Mouse (Mus musculus) cerebellum, adult 2 months (tissue): ENCODE results near the gene 4922502D21Rik. TPM values are rescaled to one million over a fixed set of nuclear protein-coding genes. Genes with fewer than 3 reads are reported as not detected.

Experiments used
- DNase-seq, 2 experiments: peaks; one replicate each; pipeline ENCODE4 v3.0.0; 2021
- H3K27ac ChIP-seq: fragments of 200-500 bp; 2 replicates; pipeline ENCODE4 v1.5.1; 2012; ENCODE audit warnings: low read length, control low read depth, inconsistent platforms; ENCODE audit not compliant: insufficient read depth
- H3K27me3 ChIP-seq: fragments of 200-500 bp; 2 replicates; pipeline ENCODE4 v1.6.1; 2012; ENCODE audit warnings: inconsistent platforms, mild to moderate bottlenecking, low read length, moderate library complexity; ENCODE audit not compliant: control insufficient read depth, insufficient read depth
- H3K4me1 ChIP-seq: fragments of 200-500 bp; 2 replicates; pipeline ENCODE4 v1.6.1; 2011; ENCODE audit warnings: low read length; ENCODE audit not compliant: control insufficient read depth, insufficient read depth
- H3K4me3 ChIP-seq: fragments of 200-500 bp; replicated peaks from 2 replicates; pipeline ENCODE3; 2011; ENCODE audit warnings: mild to moderate bottlenecking, low read depth, low read length, control low read depth; ENCODE audit not compliant: insufficient read depth
- CTCF ChIP-seq: fragments of 200-500 bp; IDR thresholded peaks from 2 replicates; pipeline ENCODE4 v1.5.1; 2011; ENCODE audit warnings: low read depth, mild to moderate bottlenecking, control low read depth, low read length, moderate library complexity, borderline replicate concordance; ENCODE audit not compliant: insufficient read depth
- POLR2A ChIP-seq: fragments of 200-500 bp; IDR thresholded peaks from 2 replicates; pipeline ENCODE4 v1.6.1; 2011; ENCODE audit warnings: low read length, control low read depth, borderline replicate concordance; ENCODE audit not compliant: insufficient read depth
- WGBS: fragments of 180-500 bp; shearing (Covaris S2); methylation state at CpG from one replicate; pipeline ENCODE4 v1.1.7; 2018; 5-methylcytosine and 5-hydroxymethylcytosine counted together
- polyA plus RNA-seq: library from polyadenylated mRNA; depleted of rRNA; stranded (reverse); fragments of >200 nt; gene quantifications from 2 replicates; pipeline ENCODE4 v1.2.3, GENCODE M21; 2012; rRNA removed

4922502D21Rik gene
- polyA plus RNA-seq, 1 experiment, result not detected

DNA sequence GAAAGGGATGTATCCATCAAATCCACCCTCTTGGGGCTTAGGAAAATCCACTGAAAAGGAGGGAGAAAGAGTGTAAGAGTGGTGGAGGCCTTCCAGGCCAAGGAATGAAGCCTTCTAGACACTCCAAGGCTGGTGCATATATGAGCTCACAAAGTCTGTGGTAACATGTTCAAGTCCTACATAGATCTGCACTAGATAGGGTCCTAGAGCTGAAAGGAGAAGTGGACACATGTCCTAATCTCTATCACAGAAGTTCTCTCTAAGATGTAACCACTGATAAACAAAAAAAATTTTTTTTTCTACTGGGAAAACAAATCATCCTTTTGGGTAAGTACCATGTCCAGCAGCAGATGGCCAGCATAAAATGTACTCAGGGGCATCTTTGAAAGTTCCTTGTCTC, 42.9 kb downstream of the 4922502D21Rik start:
- no peak for TF ChIP-seq CTCF
- TF ChIP-seq POLR2A, result no peak
- no peak for DNase-seq

DNA sequence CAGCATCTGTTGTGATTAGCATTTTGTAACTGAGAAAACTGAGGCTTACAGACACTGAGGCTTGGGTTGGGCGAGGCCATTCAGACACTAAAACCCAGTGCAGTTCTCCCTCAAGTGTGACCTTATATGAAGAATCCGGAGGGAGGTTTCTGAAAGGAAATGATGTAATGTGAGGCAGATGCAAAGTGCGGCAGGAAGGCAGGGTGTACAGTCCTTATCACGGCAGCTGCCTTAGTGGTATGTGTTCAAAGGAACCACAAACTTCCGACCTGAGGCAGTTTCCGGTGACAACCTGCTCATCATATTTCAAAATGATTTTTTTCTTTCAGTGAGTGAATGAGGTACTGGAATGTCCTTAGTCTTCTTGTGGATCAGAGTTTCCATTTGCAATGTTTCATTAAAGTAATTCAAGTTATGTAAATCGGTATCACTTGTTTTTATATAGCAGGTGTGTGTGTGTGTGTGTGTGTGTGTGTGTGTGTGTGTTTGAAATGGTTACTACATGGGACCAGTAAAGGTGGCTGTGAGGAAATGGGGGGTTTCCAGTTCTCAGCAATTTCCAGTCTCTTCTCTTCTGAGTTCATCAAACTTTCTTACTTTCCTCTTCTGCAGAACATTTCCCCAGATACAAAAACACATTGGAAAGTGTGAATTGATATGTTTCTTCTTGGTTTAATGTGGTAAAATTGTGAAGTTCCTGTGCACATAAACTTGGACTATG, 47.1 kb downstream of the 4922502D21Rik start:
- DNase-seq, result no peak
- H3K27me3 ChIP-seq, result no peaks in the 10 kb centered on the region
- no peak overlapping the region for H3K4me3 ChIP-seq
- 87% methylated on average over 7 of the region's 7 CpGs for WGBS
- no peaks in the 10 kb centered on the region for H3K4me1 ChIP-seq
- H3K27ac ChIP-seq, result no peak overlapping the region
- TF ChIP-seq POLR2A (no peak), CTCF (no peak)

More for the DNA sequence above, 42.9 kb downstream of the 4922502D21Rik start:
- Histone ChIP-seq H3K4me3 (no peak overlapping the region), H3K27me3 (no peaks in the 10 kb centered on the region), H3K4me1 (no peaks in the 10 kb centered on the region), H3K27ac (no peak overlapping the region)

DNA sequence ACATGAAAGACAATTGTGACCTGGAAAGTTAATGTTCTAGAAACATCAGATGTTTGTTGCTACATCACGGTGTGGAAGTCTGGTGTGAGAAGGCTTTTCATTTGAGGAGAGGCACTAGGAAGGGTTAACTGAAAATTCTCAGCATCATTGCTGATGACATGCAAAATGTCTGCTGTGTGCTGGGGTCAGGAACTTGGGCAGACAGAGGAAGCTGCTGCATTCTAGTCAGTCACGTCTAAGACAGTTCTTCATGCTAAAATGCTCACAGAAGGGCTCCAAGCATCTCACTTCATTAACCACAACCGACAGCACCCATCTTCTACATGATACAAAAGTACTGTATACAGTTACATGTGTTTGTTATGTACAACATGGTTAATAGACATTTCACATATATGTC, 48.3 kb downstream of the 4922502D21Rik start:
- no peaks in the 10 kb centered on the region for H3K27me3 ChIP-seq
- DNase-seq, result no peak
- no peaks in the 10 kb centered on the region for H3K4me1 ChIP-seq
- WGBS, result 54% methylated on average over 3 of the region's 3 CpGs
- no peak for TF ChIP-seq CTCF
- H3K27ac ChIP-seq, result no peak overlapping the region
- no peak overlapping the region for H3K4me3 ChIP-seq

DNA sequence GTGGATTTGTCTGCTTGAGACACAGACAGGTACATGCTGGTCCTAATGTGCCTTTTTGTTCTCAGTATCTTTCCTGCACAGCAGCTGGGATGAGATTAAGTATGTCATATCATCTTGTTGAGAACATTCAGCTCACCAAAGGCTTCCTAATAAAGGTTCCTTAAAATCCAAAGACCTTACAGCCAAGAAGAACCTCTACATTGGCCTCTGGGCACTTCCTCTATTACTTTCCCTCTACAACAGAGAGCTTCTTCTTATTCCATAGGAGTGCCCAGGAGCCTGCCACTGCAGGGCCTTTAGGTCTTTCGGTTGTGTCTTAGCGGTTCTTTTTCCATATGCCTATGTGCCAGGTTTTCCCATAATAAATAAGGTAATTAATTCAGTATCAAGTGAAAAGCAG, 55.1 kb downstream of the 4922502D21Rik start:
- WGBS, result 97% methylated on average over 2 of the region's 2 CpGs
- H3K4me1 ChIP-seq, result no peaks in the 10 kb centered on the region
- no peak for TF ChIP-seq CTCF
- TF ChIP-seq POLR2A, result no peak
- H3K27me3 ChIP-seq, result no peaks in the 10 kb centered on the region
- no peak overlapping the region for H3K27ac ChIP-seq
- no peak overlapping the region for H3K4me3 ChIP-seq
- DNase-seq, result no peak

DNA sequence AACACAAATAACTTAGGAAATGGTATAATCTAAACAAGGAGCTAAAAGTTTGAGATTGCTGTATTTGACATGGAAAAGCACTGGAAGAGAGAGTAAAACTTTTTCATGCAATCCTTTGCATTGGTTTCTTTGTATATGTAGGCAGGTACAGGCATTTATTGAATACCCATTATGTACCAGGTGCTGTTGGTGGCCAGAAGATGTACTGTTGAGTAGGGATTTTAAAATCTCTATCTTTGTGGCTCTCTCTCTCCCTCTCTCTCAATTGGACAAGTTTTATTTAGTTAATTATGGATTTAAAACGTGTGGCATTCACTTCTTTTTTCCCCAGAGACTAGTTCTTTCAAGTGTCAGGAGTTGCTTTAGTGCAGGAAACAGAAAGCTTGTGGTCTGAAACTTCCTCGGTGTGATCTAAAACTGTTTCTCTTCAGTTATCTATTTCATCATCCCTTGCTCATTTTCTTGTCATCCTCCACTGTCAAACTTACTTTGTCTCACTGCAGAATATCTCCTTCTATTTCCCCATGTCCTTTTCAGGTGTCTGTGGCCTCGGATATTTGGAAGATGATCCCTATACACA, 55.9 kb downstream of the 4922502D21Rik start:
- Histone ChIP-seq H3K27ac (no peak overlapping the region), H3K27me3 (no peaks in the 10 kb centered on the region), H3K4me1 (no peaks in the 10 kb centered on the region), H3K4me3 (no peak overlapping the region)
- 71% methylated on average over 3 of the region's 3 CpGs for WGBS
- no peak for DNase-seq
- TF ChIP-seq POLR2A (no peak), CTCF (no peak)

DNA sequence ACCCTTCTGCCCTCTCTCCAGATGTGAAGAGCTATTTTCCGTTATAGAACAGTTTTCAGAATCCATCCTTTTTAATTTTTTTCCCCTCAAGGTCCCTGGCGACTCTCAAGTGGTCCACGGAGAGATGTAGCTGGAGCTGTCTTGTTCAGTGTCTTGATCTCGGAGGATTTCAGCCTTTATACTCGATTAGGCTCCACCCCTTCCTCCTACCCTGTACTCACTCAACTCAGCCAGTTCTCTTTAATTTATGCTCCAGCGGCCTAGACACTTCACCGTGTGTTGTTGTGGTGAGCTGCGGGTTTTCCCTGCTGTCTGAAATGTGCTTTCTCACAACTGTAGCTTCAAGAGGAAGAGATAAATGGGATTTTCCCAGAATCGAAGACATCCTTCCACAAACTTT, 56.4 kb downstream of the 4922502D21Rik start, which contains the start of gene Cd69:
TSS of gene Cd69 (minus strand) at position 217 of the 400 bp plus-strand sequence.
- Histone ChIP-seq H3K4me1 (no peaks in the 10 kb centered on the region), H3K27ac (no peak within 1 kb of the TSS), H3K4me3 (no peak within 1 kb of the TSS), H3K27me3 (no peaks in the 10 kb centered on the region)
- WGBS, result 60% methylated on average over 9 of the region's 9 CpGs
- TF ChIP-seq POLR2A (no peak), CTCF (no peak)
- no peak for DNase-seq

DNA sequence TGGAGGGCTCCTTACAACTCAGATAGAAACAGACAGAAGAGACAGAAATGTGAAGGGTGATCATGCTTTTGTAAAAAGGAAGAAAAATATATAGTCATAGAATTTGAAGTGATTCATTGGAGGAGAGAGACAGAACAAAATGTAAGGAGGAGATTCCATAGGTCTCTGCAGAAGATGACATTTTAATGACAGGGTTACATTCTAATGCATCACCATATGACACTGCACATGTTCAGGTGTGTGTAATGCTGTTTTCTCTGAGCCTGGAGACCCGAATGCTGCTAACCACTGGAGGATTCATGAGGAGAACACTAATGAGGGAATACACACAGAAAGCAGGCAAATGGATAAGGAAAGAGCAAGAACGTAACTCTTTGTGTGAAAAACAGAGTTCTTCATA, 57.1 kb downstream of the 4922502D21Rik start:
- no peaks in the 10 kb centered on the region for H3K27me3 ChIP-seq
- WGBS, result 87% methylated on average over 2 of the region's 2 CpGs
- H3K27ac ChIP-seq, result no peak overlapping the region
- H3K4me1 ChIP-seq, result no peaks in the 10 kb centered on the region
- TF ChIP-seq CTCF, result no peak
- no peak for TF ChIP-seq POLR2A
- DNase-seq, result no peak
- no peak overlapping the region for H3K4me3 ChIP-seq

DNA sequence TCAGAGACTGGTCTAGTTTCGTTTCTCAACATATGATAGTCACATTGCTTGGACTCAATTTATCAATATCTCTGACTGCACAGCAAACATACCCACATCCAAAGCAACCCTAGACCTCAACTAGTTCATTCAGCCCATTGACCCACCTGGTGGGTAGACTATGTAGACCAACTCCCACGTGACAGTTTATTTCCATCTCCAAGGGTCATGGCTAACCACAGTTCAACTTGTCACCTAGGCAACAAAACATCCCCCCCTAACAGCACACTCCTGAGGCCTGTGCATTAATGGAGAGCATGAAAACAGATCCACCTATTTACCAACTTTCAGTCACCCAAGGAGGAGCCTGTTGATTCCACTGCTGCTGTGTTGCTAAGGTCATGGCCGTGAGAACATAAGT, 57.9 kb downstream of the 4922502D21Rik start:
- no peaks in the 10 kb centered on the region for H3K27me3 ChIP-seq
- H3K4me3 ChIP-seq, result no peak overlapping the region
- WGBS, result 86% methylated on average over 3 of the region's 3 CpGs
- no peak for DNase-seq
- TF ChIP-seq POLR2A (no peak), CTCF (no peak)
- H3K4me1 ChIP-seq, result no peaks in the 10 kb centered on the region
- no peak overlapping the region for H3K27ac ChIP-seq

Other genes starting within 250 kb of the 4922502D21Rik start
- gene Clec2e, start 230.9 kb downstream of the 4922502D21Rik start, polyA plus RNA-seq, result not detected in 2 replicates
- gene Clec2d, start 151.2 kb downstream of the 4922502D21Rik start, polyA plus RNA-seq, result 12.2 and 14.9 TPM in 2 replicates
- gene Cd69, start 56.4 kb downstream of the 4922502D21Rik start, polyA plus RNA-seq, result 0.07 and 0.14 TPM in 2 replicates
- gene Clec12a, start 10.9 kb upstream of the 4922502D21Rik start, polyA plus RNA-seq, result 0.13 and 0.14 TPM in 2 replicates
- gene Clec12b, start 54.1 kb upstream of the 4922502D21Rik start, polyA plus RNA-seq, result 0.17 and 0.33 TPM in 2 replicates
- 0.16 and 0.17 TPM in 2 replicates for gene Clec1b, start 65.5 kb upstream of the 4922502D21Rik start, polyA plus RNA-seq
- gene Clec9a, start 77.1 kb upstream of the 4922502D21Rik start, polyA plus RNA-seq, result 0.06 TPM in 1 of 2 replicates, not detected in the other
- gene Clec1a, start 120.2 kb upstream of the 4922502D21Rik start, polyA plus RNA-seq, result 0.44 and 0.49 TPM in 2 replicates
- not detected in 2 replicates for gene Olr1, start 175.4 kb upstream of the 4922502D21Rik start, polyA plus RNA-seq
- gene Tmem52b, start 180.8 kb upstream of the 4922502D21Rik start, polyA plus RNA-seq, result not detected in 2 replicates
- 380 and 434 TPM in 2 replicates for gene Gabarapl1, start 201.4 kb upstream of the 4922502D21Rik start, polyA plus RNA-seq
- 0.06 TPM in 1 of 2 replicates, not detected in the other for gene Klre1, start 246.1 kb upstream of the 4922502D21Rik start, polyA plus RNA-seq